Mouse (Mus musculus) cerebellum, adult 2 months (tissue): ENCODE data around the gene Eif3i.
A peak's percentile ranks its signal among the peaks of the same experiment; 100 is the strongest.

Experiments
- CTCF ChIP-seq: fragments of 200-500 bp; IDR thresholded peaks from 2 replicates; pipeline ENCODE4 v1.5.1; 2011; ENCODE audit warnings: low read depth, mild to moderate bottlenecking, control low read depth, low read length, moderate library complexity, borderline replicate concordance; ENCODE audit not compliant: insufficient read depth
- POLR2A ChIP-seq: fragments of 200-500 bp; IDR thresholded peaks from 2 replicates; pipeline ENCODE4 v1.6.1; 2011; ENCODE audit warnings: low read length, control low read depth, borderline replicate concordance; ENCODE audit not compliant: insufficient read depth

DNA sequence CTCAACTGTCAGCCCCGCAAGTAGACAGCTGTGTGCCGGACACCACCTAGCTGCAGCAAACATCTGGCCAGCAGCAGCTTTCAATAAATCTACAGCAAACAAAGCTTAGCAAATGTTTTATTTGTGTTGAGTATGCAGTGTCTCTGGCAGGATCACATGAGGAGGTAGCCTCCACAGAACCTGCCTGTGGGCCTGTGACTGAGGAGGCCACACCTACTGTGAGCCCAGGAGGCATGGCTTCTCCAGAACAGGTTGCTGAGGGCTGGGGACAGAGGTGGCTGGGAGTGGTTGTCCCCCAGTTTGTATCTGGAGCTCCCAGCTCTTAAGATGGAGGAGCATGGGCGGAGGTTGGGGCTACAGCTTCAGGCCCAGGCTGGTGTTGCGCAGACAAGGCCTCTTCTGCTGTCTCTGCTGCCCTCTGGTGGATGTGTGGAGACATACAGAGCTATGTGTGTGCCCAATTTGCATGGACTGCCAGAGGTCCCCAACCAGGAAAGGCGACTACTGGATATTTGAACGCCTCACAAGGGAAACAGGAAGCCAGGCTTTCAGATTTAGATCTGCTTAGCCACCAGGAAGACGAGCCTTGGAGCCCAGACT, 8.1 kb upstream of the Eif3i start:
- peak; percentile 94 for TF ChIP-seq CTCF
- TF ChIP-seq POLR2A = no peak
